Mouse (Mus musculus) 3T3-L1 (cell line): ENCODE measurements around the gene Doc2b.
"Not testable (repeated sequence)": the region's sequence is repeated elsewhere in the genome, so short reads cannot be mapped to it uniquely, and the experiment has no call there.

ENCODE experiments used
- DNase-seq: peaks from one replicate; pipeline ENCODE4 v3.0.0-alpha.2; 2015; ENCODE audit warnings: low read depth, low spot score

The Doc2b gene

GRCm38 (mm10) chr11:75736978-75737377, 58.9 kb downstream of the Doc2b start:
- peak; percentile 88 for DNase-seq

DNA sequence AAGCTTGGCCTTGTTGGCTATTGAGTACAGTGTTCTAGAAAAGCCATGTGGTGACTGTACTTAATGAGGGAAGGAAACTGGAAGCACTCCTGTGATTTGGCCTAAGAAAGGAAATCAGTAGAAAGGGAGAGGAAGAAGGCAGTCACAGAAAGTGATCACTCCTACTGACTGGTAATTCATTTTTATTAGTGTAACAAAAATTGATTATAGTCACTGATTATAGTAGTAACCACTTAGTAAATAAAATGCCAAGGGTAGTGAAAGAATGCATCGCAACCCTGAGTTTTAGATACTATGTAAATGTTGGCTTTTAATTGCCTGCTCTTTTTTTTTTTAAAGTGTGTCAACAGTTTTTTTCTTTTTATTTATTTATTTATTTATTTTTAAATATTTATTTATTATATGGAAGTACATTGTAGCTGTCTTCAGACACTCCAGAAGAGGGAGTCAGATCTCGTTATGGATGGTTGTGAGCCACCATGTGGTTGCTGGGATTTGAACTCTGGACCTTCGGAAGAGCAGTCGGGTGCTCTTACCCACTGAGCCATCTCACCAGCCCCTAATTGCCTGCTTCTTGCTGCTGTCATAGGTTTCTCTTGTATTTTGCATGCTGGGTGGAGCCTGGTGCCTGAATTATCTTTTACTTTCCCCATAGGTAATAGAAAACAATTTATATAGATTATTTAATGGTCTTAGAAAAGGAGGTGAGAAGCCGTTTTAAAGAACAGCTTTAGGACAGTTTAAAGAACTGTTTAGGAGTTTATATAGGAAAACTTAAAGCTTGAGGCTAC, 60.2 kb downstream of the Doc2b start:
- DNase-seq = no peak

- DNase-seq = peak; percentile 51
Observed at GRCm38 (mm10) chr11:75733227-75733940, 62.5 kb downstream of the Doc2b start.

GRCm38 (mm10) chr11:75732434-75733226, 63.2 kb downstream of the Doc2b start, which contains the start of gene Ywhae:
Ywhae (plus strand) TSS chr11:75732869.
- DNase-seq = peak; percentile 88

DNA sequence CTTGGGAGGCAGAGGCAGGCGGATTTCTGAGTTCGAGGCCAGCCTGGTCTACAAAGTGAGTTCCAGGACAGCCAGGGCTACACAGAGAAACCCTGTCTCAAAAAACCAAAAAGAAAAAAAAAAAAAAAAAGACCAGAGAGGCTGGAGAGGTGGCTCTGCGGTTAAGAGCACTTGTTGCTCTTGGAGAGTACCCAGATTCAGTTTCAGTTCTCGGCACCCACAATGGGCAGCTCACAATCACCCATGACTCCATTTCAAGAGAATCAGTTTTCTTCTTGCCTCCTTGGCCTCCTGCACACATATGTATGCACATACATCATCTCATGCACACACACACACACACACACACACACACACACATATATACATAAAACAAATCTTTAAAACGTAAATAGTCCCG, 68.2 kb downstream of the Doc2b start:
- not testable (repeated sequence) for DNase-seq

DNA sequence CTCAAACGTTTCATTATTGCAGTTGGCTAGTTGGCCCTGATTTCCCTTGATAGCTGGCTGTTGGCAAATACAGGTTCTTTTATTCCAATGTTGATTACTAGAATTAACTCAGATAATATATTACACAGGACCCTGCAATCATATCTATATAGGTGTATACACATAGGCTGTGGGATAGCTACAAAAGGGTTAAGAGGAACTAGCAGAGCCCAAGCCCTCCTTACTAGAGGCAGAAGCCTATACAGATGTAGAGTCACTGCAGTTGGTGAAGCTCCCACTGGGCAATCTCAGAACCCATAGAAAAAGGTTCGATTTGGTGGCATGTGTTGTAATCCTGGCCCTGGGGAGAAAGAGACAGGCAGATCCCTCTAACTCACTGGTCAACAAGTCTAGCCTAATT, 68.7 kb downstream of the Doc2b start:
- DNase-seq = no peak

DNA sequence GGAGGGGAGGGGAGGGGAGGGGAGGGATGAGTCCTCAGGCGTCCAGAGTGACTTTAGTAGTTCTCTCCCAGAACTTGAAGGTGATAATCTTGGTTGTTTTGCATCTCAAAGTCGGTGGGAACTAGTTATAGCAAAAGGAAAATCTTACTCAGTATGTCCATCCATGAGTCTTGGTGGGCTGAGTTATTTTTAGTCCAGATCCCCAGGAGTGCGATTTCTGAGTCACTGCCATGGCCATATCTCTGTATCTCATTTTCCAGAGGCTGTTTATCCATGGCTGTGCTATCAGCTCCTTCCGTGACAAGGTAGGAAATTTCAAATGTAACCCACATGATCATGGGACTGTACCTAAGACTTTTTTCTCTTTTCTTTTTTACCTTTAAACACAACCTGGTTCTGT, 73.5 kb downstream of the Doc2b start:
- peak; percentile 51 for DNase-seq
